Mouse (Mus musculus): ENCODE data around the gene Dcaf8. TPM values are rescaled to one million over a fixed set of nuclear protein-coding genes. Genes with fewer than 3 reads are reported as not detected.

The Dcaf8 gene
- total RNA-seq, 2 experiments from 2014 or later, result 109 to 114 TPM

DNA sequence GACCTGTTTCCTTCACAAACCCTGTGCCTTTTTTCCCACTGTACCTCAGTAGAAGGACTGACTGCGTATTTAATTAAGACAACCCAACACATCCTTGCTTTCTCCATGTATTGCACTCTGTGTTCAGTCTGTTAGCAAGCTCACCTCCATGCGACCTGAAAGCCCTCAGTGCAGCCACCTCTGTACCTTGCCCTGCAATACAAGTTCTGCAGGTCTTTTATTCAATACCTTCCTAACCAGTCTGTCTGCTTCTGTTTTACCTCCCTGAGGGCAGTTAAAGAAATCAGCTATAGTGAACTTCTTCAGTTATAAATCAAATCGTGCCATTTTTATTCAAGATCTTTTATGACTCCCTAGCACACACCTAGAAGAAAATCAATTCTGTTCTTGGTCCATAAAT is 6.4 kb upstream of the Dcaf8 start:
- intact Hi-C loops (cut with DNase I), result no loop called here

DNA sequence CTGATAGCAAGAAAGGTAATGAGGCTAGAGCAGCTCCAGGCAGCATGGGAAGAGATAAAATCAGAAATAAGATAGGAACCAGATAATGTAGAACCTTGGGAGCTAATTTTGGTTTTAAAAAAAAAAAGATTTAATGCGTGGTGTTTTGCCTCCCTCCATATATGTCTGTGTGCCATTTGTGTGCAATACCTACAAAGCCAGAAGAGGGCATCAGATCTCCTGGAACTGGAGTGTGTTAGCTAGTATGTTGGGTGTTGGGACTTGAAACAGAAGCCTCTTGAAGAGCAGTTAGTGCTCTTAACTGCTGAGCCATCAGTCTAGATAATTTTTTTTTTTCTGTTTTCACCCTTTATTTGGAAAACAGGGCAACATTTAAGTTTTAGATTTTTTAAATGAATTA is 4.3 kb upstream of the Dcaf8 start:
- DNase-seq (ENCODE audit: low spot score), result no peak
- intact Hi-C loops (cut with DNase I), result no loop called here

More for the DNA sequence above, 6.4 kb upstream of the Dcaf8 start:
- no peak for DNase-seq (ENCODE audit: low spot score)

DNA sequence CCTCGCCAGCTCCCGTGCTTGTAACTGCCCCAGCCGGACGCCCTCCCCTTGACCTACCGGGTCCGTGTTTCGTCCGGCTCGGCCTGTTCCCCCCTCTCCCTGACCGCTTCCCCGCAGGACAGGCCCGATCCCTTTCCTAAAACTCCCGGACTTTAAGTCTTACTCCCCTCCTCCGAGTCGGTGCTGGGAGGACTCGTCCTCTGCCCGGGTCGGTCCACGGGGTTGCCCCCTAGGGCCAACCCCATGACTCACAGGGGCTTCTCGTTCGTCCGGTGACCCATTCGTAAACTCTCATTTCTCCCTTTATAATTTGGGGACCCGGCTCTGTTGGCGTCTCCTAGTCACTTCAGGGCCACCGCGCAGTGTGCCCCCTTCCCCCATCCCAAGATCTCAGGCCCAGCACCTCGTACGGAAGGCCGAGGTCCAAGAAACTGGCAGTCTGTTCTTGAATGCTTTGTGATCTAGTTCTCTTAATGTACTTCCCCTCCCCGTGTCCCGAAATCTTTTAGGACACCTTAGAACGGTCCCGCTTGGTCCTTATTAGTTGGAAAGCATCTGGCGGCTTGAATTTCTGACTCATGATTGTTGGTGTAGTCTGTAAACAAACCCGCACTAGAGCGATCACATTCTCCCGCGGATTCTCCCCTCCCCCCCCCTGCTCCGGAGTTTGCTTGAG is 533 bp downstream of the Dcaf8 start:
- DNase-seq (ENCODE audit: low spot score), result no peak
- intact Hi-C loops (cut with DNase I), result loop anchor here (2.0 to 5.0 kb wide), 2 partner anchors 99 to 162 kb away; no protein-coding TSS in a partner anchor

DNA sequence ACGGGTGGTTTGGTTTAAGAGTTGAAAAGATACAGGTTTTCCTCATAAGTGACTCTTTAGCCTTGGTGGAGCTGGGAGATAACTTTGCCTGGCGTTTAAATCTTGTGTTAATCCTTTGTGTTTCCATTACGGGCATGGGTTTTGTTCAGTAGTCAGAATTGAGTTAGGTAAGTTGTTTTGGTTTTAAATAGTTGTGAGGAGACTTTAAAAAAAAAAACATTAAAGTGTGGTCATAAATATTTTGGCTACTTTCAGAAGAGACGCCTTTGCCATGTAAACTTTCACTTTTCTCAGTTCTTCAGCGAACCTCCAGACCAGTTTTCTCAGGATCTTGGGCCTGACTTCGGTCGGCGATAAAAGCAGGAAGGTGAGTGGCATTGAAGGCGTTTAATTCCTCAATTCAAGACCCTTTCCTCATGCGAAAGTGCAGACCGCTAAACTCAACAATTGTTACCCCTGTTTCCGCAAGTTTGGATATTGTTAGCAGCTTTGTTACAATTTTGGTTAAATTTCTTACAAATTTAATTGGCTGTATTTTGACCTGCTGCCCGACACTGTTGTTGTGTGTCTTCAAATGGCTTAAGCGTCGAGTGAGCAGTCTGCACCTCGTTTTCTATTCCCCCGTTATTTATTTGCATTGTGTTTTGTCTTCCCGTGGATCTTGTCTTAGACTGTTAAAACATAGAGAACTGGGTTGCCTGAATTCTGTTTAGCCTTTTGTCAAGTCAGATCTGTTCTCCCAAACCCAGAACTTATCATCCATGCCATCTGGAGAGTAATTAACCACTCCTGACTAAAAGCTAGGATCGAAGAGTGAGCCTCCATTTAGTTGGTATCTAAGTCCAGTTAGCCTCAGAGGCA is 1.3 kb downstream of the Dcaf8 start:
- intact Hi-C loops (cut with DNase I), result loop anchor here (2.0 to 5.0 kb wide), 2 partner anchors 98 to 162 kb away; no protein-coding TSS in a partner anchor

DNA sequence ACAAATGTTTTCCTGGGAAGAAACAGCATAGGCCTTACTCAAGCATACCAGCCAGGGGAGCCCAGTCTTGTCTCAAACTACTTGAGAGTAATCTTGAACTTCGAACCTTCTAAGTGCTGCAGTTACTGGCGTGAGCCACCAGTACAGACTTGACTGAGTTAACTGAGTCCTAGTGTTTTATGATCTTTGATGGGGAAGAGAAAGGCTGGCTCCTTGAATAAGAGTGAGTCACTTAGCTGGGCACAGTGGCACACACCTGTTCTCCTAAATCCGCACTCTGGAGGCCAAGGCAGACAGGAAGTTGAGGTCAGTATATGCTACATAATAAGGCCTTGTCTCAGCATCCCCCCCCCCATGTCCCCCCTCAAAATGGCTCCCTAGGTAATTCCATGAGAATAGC is 6.7 kb downstream of the Dcaf8 start:
- DNase-seq (ENCODE audit: low spot score), result no peak
- intact Hi-C loops (cut with DNase I), result no loop called here

More for the DNA sequence above, 1.3 kb downstream of the Dcaf8 start:
- no peak for DNase-seq (ENCODE audit: low spot score)

DNA sequence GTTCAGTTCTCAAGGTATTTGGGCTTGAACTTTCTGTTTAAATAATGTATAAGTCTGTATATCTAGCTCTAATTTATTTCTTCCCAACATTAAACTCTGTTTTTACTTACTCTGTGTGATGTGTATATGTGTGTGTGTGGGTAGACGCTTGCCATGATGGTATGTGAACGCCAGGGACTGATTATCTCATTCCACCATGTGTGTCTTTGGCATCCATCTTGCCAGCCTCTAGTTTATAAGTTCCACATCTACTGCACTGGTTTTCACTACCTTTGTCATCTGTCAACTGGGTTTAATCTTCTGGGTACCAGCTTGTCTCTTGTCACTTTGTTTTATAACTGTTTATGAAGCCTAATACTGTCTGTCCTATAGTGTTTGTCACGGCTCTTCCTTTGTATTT is 7.6 kb downstream of the Dcaf8 start:
- no peak for DNase-seq (ENCODE audit: low spot score)
- intact Hi-C loops (cut with DNase I), result no loop called here

DNA sequence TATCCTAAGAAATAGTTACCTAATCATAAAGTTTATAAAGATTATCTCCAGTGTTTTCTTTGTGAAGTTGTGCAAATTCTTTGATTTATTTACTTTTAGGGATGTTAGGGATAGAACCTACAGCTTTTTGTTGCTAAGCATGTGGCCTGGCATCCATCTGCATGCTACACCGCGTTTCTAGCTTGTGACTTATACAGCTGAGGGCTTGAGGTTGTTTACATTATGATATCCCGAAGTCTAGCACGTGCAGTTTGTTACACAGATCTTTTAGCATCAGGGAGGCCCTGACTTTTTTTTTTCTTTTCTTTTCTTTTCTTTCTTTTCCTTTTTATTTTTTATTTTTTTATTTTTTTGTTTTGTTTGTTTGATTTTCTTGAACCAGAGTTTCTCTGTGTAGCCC is 12.1 kb downstream of the Dcaf8 start:
- DNase-seq (ENCODE audit: low spot score), result no peak
- intact Hi-C loops (cut with DNase I), result no loop called here

DNA sequence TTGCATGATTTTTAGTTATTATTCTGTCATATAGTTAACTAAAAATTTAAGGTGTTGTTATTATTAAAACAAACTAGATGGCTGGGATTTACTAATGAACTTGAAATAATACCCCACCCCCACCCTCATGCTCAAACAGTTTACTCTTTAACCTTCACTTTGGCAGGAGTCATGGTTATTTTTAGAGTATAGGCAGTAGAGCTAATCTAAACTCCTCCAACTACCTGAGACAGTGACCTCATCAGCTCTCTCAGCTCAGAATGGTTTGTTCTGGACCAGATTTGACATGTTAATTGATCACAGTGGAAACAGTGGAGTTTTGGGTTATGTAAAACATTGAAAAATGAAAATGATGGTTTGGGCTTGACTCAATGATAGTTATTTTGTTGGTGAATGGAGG is 12.6 kb downstream of the Dcaf8 start:
- DNase-seq (ENCODE audit: low spot score), result no peak
- intact Hi-C loops (cut with DNase I), result no loop called here

DNA sequence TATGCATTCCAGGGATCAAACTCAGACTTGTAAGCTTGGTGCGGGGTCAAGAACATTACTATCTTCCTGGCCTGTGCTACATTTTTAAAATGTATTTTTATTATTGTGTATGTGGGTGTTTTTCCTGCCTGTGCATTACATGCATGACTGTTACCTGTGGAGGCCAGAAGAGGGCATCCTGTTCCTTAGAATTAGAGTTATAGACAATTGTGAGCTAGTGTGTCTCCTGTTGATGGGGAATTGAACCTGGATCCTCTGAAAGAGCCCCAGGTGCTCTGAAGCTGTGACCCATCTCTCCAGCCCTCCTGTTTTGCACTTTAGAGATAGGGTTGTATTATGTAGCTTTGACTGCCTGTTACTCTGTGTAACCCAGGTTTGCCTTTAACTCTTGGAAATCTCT is 14.1 kb downstream of the Dcaf8 start:
- no peak for DNase-seq (ENCODE audit: low spot score)
- intact Hi-C loops (cut with DNase I), result loop anchor here (1.0 to 2.0 kb wide), 2 partner anchors 52 to 83 kb away; no protein-coding TSS in a partner anchor

DNA sequence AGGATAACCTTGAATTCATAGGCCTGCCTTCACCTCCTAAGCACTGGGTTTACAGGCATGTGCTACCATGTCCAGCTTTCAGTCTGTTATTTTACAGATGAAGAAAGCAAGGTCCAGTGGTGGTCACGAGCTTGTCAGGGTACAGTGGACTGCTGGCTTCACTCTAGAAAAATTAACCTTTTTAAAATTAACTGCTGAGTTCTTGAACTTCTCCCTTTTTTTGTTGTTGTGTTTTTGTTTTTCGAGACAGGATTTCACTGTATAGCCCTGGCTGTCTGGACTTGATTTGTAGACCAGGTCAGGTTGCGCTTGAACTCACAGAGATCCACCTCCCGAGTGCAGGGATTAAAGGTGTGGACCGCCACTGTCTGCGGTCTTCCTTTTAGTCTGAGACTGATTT is 15.1 kb downstream of the Dcaf8 start:
- no peak for DNase-seq (ENCODE audit: low spot score)
- intact Hi-C loops (cut with DNase I), result loop anchor here (1.0 to 2.0 kb wide), 3 partner anchors 51 to 146 kb away; no protein-coding TSS in a partner anchor

DNA sequence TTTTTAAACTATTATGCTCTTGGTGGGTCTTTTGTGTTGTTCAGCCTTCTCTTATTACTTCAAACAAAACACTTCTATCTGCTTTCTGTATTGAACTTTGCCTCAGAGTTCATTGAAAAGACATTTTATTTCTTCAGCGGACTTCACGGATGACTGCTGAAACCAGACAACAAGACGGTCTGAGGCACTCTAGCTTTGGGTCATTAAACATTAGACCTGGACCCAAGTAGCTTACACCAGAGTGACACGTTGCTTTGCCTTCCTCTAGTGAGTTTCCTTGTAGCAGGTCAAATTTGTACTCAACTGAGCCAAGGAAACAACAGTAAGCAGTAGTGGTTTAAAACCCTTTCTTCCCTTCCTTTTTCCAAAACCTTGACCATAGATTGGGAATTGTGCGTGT is 20.0 kb downstream of the Dcaf8 start:
- intact Hi-C loops (cut with DNase I), result no loop called here
- no peak for DNase-seq (ENCODE audit: low spot score)

DNA sequence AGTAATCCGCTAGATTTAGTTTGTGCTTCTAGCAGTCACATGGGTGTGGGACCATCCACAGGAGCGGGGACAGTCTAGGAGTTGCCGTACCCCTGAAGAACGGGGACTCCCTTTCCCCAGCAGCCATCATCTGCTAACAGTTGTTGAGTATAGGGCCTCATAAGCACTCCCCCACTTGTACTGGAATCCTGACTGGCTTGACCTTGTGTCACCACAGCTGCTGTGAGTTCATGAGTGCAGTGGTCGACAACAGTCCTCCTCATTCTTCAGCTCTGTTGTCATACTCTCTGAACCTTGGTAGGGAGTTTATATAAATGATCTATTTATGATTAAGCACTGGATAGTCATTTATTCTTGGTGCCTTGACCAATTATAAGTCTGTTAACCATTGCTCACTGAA is 21.9 kb downstream of the Dcaf8 start:
- intact Hi-C loops (cut with DNase I), result no loop called here
- DNase-seq (ENCODE audit: low spot score), result no peak

DNA sequence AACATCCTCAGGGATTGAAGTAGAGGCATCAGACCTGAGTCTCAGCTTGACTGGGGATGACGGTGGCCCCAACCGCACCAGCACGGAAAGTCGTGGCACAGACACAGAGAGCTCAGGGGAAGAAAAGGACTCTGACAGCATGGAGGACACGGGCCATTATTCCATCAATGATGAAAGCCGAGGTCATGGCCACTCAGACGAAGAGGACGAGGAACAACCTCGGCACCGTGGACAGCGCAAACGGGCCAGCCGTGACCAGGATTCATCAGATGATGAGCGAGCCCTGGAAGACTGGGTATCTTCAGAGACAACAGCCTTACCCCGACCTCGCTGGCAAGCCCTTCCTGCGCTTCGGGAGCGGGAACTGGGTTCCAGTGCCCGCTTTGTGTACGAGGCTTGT is 24.5 kb downstream of the Dcaf8 start:
- intact Hi-C loops (cut with DNase I), result no loop called here
- no peak for DNase-seq (ENCODE audit: low spot score)

DNA sequence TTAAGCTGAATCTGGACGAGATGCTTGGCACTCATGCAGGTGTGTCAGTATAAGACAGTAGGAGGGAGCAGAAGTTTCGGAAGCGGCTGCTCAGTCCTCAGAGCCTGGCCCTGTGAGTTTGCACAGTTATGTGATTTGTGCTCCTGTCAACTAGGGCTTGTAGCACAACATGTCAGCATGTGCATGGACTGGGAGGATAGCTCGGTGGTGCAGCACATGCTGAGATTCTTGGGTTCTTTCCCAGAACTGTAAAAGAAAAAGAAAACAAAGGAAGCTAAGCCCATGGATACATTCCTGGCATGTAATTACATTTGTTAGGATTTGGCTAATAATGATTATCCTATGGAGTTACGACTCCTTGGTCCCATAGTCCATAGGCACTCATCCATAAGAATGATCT is 25.3 kb downstream of the Dcaf8 start:
- intact Hi-C loops (cut with DNase I), result no loop called here
- DNase-seq (ENCODE audit: low spot score), result no peak

DNA sequence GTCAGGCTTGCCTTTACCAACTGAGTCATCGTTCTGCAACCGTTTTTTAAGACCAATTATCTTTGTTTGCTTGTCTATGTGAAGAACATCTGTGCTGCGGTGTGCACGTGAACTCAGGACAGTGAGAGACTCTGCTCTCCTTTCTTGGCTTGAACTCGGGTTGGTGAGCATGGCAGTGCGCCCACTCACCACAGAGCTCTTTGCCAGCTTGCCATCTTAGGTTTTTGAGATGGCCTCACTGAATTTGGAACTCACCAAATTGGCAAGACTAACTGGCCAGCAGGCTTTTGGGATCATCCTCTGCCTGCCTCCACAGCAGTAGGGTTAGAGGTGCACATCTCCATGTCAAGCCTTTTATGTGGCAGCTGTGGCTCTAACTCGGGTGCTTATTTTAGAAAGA is 29.9 kb downstream of the Dcaf8 start:
- intact Hi-C loops (cut with DNase I), result no loop called here
- DNase-seq (ENCODE audit: low spot score), result no peak

DNA sequence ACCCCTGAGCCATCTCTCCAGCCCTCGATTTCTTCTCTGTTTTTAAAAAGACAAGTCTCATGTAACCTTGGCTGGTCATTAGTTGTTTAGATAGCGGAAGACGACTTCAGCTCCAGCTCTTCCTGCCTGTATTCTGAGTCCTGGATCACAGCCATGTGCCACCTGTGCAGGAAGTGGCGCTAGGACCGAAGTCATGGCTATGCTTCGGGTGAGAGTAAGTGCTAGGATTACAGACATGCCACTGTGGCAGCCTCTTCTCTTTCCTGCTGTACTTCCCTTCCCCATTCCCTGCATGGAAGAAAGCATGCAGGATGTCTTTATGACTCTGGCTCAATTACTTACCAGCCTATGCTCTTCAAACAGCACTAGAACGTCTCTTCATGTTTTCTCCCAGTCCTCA is 31.2 kb downstream of the Dcaf8 start:
- intact Hi-C loops (cut with DNase I), result no loop called here

DNA sequence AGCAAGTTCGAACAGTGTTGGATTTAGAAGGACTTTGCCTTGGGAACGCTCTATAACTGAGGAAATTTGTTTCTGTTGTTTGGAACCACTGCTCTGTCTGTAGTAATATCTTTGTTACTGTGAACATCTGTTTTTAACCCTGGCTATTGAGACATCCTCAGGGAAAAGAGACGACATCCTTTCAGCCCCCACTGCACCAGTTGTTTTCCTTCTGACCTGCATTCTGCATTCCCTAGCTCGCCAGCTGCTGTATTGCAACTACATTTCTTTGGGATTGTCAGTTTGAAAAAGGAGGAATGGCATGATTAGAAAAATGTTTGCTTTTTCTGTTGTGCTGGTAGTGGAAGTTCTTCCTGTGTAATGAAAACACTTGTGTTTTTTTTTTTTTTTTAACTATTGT is 33.0 kb downstream of the Dcaf8 start:
- intact Hi-C loops (cut with DNase I), result no loop called here
- no peak for DNase-seq (ENCODE audit: low spot score)

More for the DNA sequence above, 31.2 kb downstream of the Dcaf8 start:
- DNase-seq (ENCODE audit: low spot score), result no peak

DNA sequence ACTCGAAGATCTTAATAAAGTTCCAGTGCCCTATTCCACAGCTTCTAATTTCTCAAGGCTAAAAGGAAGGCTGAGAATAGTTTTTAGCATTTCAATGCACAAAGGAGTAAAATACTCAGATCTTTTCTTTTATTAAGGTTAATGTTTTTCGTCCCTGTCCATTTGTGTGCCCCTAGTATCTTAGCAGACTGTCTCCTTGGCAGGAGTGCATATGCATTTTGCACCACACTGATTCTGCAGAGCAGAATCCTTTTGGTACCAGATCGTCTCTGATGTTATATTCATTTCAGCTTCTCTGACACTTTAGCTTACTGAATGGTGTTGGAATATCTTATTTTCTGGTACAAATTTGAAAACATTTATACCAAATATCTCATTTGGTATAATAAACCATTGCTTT is 33.9 kb downstream of the Dcaf8 start:
- intact Hi-C loops (cut with DNase I), result no loop called here
- DNase-seq (ENCODE audit: low spot score), result no peak

DNA sequence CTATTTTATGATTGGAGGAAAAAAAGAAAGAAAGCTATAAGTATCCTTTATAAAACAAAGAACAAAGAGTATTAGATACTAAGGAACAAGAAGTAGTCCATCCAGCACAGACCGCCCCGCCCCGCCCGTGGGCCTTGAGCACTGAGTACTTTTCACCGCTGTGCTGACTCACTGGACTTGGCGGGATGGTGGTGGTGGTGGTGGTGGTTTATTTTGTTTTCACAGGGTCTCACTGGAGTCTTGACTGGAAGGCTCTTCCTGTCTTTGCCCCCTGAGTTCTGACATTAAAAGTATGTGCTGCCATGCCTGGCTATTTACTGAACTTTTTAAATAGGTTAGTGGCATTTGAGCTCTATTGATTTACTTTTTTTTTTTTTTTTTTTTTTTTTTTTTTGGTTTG is 35.2 kb downstream of the Dcaf8 start:
- intact Hi-C loops (cut with DNase I), result no loop called here
- DNase-seq (ENCODE audit: low spot score), result no peak

DNA sequence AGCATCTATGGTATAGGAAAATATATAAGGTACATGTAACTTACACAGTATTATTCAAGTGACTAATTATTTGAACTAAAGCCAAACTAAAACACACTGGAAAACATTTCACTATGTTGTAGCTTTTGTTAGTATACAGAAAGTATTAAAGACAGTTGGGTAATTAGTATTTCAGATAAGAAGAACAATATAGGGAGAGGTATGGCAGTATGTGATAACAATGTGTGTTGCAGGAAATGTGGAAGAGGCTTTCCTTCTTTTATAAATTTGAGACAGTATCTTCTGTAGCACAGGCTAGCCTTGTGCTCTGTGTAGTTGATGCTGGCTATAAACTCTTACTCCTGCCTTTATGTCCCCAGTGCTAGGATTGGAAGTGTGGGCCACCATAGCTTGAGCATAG is 36.0 kb downstream of the Dcaf8 start:
- DNase-seq (ENCODE audit: low spot score), result no peak
- intact Hi-C loops (cut with DNase I), result no loop called here
